Mouse (Mus musculus): ENCODE data around the gene Eml6. TPM values are rescaled to one million over a fixed set of nuclear protein-coding genes. Genes with fewer than 3 reads are reported as not detected.

Gene Eml6
- polyA plus RNA-seq, 1 experiment from 2014 or later: 0.57 TPM

DNA sequence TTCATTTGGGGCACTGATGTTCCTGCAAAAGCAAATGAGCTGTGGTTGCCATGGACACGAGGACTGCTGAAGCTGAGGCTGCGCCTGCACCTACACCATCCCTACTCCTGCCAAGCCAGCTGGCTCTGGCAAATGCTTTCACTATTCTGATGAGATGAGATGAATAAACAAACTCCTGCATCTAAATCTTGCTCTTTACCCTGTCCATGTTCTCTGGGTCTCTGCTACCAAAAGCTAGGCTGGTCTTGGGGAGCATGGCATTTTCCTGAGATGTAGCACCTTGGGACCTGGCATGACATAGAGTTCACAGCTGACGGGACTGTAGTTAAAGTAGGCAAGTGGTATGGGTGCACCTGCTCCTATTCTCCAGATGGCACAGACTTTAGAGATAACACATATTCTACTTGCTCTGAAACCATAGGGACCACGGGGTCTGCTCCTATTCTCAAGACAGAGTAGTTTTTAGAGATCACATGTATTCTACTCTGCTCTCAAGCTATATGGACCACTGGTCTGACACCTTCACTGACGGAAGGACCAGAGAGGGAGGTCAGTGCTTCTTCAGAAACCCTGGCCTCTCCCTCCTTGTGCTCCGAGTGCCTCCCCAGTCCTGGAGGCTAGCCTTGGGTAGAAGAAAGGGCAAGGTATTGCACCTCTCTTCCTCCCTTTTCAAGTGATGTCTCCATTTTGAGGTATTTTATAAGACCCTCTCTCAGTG, 236.8 kb downstream of the Eml6 start:
- 74% methylated on average over 6 of the region's 6 CpGs for WGBS
- H3K4me3 ChIP-seq: no peak overlapping the region
- no peaks in the 10 kb centered on the region for H3K27me3 ChIP-seq
- no peak overlapping the region for H3K9ac ChIP-seq
- no peak overlapping the region for H3K27ac ChIP-seq
- no peak for ATAC-seq (replicated peaks; ENCODE audit: insufficient number of reproducible peaks, insufficient read depth, low FRiP score, low read depth)
- H3K36me3 ChIP-seq: no peaks in the 10 kb centered on the region
- peaks cover 4% of the 10 kb centered on the region for H3K4me1 ChIP-seq (replicated peaks)
- no peak overlapping the region for H3K4me2 ChIP-seq
- H3K9me3 ChIP-seq (replicated peaks): no peaks in the 10 kb centered on the region

GRCm38 (mm10) chr11:29788499-29788898, 237.3 kb downstream of the Eml6 start:
- WGBS: 63% methylated on average over 1 of the region's 1 CpGs
- Histone ChIP-seq H3K9me3 (replicated peaks) (no peaks in the 10 kb centered on the region), H3K4me3 (no peak overlapping the region), H3K9ac (no peak overlapping the region), H3K27ac (no peak overlapping the region), H3K4me2 (no peak overlapping the region), H3K4me1 (replicated peaks) (peaks cover 2% of the 10 kb centered on the region; the same call in 1 of the 2 replicates), H3K36me3 (no peaks in the 10 kb centered on the region), H3K27me3 (no peaks in the 10 kb centered on the region)
- ATAC-seq (replicated peaks; ENCODE audit: insufficient number of reproducible peaks, insufficient read depth, low FRiP score, low read depth): no peak

DNA sequence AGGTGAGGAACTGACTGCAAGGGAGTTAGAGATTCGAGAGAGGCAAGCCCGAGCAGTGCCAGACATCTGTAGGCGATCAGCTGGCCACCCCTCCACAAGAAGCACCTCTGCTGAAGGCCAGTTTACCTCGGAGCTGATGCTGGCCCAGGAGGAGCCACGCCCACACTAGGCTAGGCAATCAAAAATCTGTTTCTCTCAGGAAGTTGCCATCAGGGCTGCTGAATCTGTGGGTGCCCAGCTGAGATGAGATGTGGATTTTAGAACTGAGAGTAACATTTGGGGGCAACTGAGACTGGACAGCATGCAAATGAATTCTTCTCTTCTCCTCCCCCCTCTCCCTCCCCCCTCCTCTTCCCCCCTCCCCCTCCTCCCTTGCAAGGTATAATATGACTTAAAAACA, 238.4 kb downstream of the Eml6 start:
- Histone ChIP-seq H3K9ac (no peak overlapping the region), H3K4me3 (no peak overlapping the region), H3K4me2 (no peak overlapping the region), H3K27me3 (no peaks in the 10 kb centered on the region), H3K36me3 (no peaks in the 10 kb centered on the region), H3K27ac (no peak overlapping the region), H3K9me3 (replicated peaks) (no peaks in the 10 kb centered on the region), H3K4me1 (replicated peaks) (peaks cover 2% of the 10 kb centered on the region; the same call in 1 of the 2 replicates)
- no peak for ATAC-seq (replicated peaks; ENCODE audit: insufficient number of reproducible peaks, insufficient read depth, low FRiP score, low read depth)
- WGBS: 14% methylated on average over 5 of the region's 5 CpGs

DNA sequence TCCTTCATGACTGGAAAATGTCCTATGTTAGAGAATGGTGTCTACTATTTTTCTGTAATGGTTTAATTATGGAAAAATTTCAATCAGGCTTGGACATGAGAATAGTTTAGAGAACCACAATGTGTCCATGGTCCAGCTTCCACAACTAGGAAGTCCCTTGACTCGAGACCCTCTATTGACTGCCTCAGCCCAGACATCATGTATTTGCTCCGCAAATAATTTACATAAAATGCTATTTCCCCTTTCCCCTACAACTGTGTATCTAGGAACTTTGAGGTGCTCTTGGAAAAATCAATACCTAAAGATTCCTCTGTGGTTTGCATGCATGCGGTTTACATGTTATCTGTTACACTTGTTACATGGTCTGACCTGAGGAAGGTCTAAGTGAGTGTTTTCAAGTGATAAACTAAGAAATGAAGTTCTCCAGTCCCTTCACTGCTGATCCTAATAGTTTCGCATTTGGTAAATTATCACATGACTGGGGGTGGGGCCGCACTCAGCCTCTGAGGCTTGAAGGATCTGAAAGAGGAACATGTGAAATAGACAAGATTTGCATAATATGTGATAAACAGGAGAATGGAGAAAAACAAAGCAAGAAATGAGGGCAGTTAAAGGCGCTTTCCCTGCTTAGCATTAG, 239.1 kb downstream of the Eml6 start:
- ATAC-seq (replicated peaks; ENCODE audit: insufficient number of reproducible peaks, insufficient read depth, low FRiP score, low read depth): no peak

DNA sequence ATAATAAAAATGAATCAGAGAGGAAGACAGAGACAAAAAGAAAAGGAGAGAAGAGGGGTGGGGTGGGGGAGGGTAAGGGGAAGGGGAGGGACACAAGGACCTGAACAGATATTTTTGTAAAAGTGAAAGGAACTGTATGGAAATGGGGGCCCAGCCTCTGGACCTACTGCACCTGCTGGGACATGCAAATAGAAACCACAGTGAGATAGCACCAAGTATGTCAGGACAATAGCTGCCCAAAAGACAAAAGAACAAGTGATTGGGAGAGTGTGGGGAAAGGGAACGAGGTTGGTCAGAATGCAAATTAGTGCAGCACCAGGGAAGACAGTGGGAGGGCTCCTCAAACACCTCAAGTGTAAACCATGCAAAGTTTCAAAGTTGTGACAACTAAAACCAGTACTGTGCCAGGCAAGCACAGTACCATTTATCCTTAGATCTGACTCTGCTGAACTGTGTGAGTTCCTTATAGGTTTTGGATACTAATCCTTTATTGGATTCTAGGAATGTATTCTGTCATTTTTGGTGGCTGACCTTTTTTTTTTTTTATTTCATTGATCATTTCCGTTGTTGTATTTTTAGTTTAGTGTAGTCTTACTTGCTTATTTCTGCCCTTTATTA, 246.3 kb downstream of the Eml6 start:
- Histone ChIP-seq H3K4me3 (no peak overlapping the region), H3K27me3 (no peaks in the 10 kb centered on the region), H3K36me3 (no peaks in the 10 kb centered on the region), H3K9me3 (replicated peaks) (no peaks in the 10 kb centered on the region), H3K4me2 (no peak overlapping the region), H3K27ac (no peak overlapping the region; the same call in 1 of the 2 replicates), H3K9ac (no peak overlapping the region), H3K4me1 (replicated peaks) (peaks cover 13% of the 10 kb centered on the region)
- ATAC-seq (replicated peaks; ENCODE audit: insufficient number of reproducible peaks, insufficient read depth, low FRiP score, low read depth): no peak
- WGBS: 66% methylated on average over 2 of the region's 2 CpGs

More for the DNA sequence above, 239.1 kb downstream of the Eml6 start:
- Histone ChIP-seq H3K9ac (no peak overlapping the region), H3K9me3 (replicated peaks) (no peaks in the 10 kb centered on the region), H3K36me3 (no peaks in the 10 kb centered on the region), H3K27ac (no peak overlapping the region), H3K4me3 (no peak overlapping the region), H3K4me1 (replicated peaks) (peaks cover 2% of the 10 kb centered on the region; the same call in 1 of the 2 replicates), H3K27me3 (no peaks in the 10 kb centered on the region), H3K4me2 (no peak overlapping the region)
- WGBS: 77% methylated on average over 6 of the region's 6 CpGs

GRCm38 (mm10) chr11:29778936-29779335, 246.9 kb downstream of the Eml6 start:
- Histone ChIP-seq H3K36me3 (no peaks in the 10 kb centered on the region), H3K4me3 (no peak overlapping the region), H3K9me3 (replicated peaks) (no peaks in the 10 kb centered on the region), H3K4me1 (replicated peaks) (peaks cover 16% of the 10 kb centered on the region), H3K27ac (peak overlapping the region; percentile 83), H3K27me3 (no peaks in the 10 kb centered on the region), H3K9ac (no peak overlapping the region), H3K4me2 (no peak overlapping the region)
- no peak for ATAC-seq (replicated peaks; ENCODE audit: insufficient number of reproducible peaks, insufficient read depth, low FRiP score, low read depth)
- WGBS: 81% methylated on average over 3 of the region's 3 CpGs

DNA sequence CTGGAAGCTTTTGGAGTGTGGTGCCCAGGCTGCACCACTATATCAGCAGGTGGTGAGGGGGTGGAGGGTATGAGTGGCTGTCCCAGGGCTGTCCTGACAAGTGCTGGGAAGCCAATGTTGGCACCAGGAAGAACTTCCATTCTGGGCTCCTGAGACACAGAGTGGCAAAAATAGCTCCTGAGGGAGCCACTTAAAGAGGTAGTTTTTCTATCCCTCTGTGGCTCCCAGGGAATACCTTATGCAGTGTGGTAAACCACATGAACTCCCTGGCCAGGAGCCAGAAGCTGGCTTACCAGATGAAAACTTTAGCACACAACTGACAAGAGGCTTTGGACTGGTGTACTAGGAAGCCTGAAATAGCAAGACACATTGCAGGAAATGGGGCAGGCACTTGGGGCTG, 247.9 kb downstream of the Eml6 start:
- Histone ChIP-seq H3K36me3 (no peaks in the 10 kb centered on the region), H3K4me2 (no peak overlapping the region), H3K4me3 (no peak overlapping the region), H3K27me3 (no peaks in the 10 kb centered on the region), H3K9ac (no peak overlapping the region), H3K4me1 (replicated peaks) (peaks cover 16% of the 10 kb centered on the region), H3K27ac (peak overlapping the region; percentile 83), H3K9me3 (replicated peaks) (no peaks in the 10 kb centered on the region)
- peak; percentile 94 for ATAC-seq (replicated peaks; ENCODE audit: insufficient number of reproducible peaks, insufficient read depth, low FRiP score, low read depth)

GRCm38 (mm10) chr11:29774760-29775159, 251.1 kb downstream of the Eml6 start:
- 63% methylated on average over 2 of the region's 2 CpGs for WGBS

DNA sequence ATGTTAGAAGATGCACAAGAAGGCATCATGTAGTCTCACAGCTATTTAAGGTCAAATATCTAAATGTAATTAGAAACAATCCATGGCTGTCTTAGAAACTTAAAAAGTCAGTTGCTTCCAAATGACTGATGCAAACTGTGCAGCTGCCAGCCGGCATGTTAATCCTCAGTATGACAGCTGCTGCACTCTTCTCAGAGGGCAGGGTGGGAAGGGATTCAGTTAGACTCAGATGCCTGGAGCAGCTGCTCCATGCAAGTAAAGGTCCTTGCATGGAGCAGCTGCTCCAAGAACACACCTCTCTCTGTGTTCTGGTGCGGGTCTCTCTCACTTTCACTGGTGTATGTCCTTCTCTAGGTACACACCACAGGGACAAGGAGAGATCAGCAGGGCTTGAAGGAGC, 251.5 kb downstream of the Eml6 start:
- ATAC-seq (replicated peaks; ENCODE audit: insufficient number of reproducible peaks, insufficient read depth, low FRiP score, low read depth): no peak
- 45% methylated on average over 2 of the region's 2 CpGs for WGBS
- H3K27ac ChIP-seq: no peak overlapping the region

More at GRCm38 (mm10) chr11:29774760-29775159, 251.1 kb downstream of the Eml6 start:
- ATAC-seq (replicated peaks; ENCODE audit: insufficient number of reproducible peaks, insufficient read depth, low FRiP score, low read depth): no peak
- H3K4me2 ChIP-seq: no peak overlapping the region
- no peak overlapping the region for H3K27ac ChIP-seq
- H3K27me3 ChIP-seq: no peaks in the 10 kb centered on the region
- H3K9me3 ChIP-seq (replicated peaks): no peaks in the 10 kb centered on the region
- H3K9ac ChIP-seq: no peak overlapping the region
- H3K4me3 ChIP-seq: no peak overlapping the region
- H3K36me3 ChIP-seq: no peaks in the 10 kb centered on the region
- peaks cover 16% of the 10 kb centered on the region for H3K4me1 ChIP-seq (replicated peaks)

DNA sequence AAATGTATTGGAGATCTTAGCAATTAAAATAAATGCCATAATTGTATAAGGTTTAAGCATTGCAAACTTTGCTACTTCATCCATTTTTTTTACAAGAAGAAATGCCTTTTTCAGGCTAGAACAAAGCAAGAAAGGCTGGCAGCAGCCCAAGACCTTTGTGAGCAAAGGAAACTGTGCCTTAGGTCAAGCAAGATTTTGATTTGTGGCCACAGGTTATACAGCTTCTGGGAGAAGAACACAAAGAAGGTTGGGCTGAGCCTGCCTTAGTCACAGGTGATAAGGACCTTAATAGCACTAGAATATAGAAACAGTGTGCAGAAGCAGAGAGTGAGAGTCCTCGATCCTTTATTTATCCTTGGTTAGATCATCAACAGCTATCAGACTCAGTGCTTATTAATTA, 253.6 kb downstream of the Eml6 start:
- H3K9me3 ChIP-seq (replicated peaks): no peaks in the 10 kb centered on the region
- H3K27ac ChIP-seq: no peak overlapping the region
- H3K4me3 ChIP-seq: no peak overlapping the region
- no peaks in the 10 kb centered on the region for H3K36me3 ChIP-seq
- peaks cover 10% of the 10 kb centered on the region for H3K4me1 ChIP-seq (replicated peaks)
- H3K4me2 ChIP-seq: no peak overlapping the region
- WGBS: 21% methylated on average over 1 of the region's 1 CpGs
- H3K9ac ChIP-seq: no peak overlapping the region
- H3K27me3 ChIP-seq: no peaks in the 10 kb centered on the region
- no peak for ATAC-seq (replicated peaks; ENCODE audit: insufficient number of reproducible peaks, insufficient read depth, low FRiP score, low read depth)

More for the DNA sequence above, 251.5 kb downstream of the Eml6 start:
- Histone ChIP-seq H3K9me3 (replicated peaks) (no peaks in the 10 kb centered on the region), H3K4me1 (replicated peaks) (peaks cover 14% of the 10 kb centered on the region), H3K9ac (no peak overlapping the region), H3K4me2 (no peak overlapping the region), H3K4me3 (no peak overlapping the region), H3K36me3 (no peaks in the 10 kb centered on the region), H3K27me3 (no peaks in the 10 kb centered on the region)

GRCm38 (mm10) chr11:29770666-29771400, 255.0 kb downstream of the Eml6 start:
- no peaks in the 10 kb centered on the region for H3K9me3 ChIP-seq (replicated peaks)
- ATAC-seq (replicated peaks; ENCODE audit: insufficient number of reproducible peaks, insufficient read depth, low FRiP score, low read depth): no peak
- H3K4me1 ChIP-seq (replicated peaks): peaks cover 6% of the 10 kb centered on the region
- H3K4me3 ChIP-seq: no peak overlapping the region
- H3K27me3 ChIP-seq: no peaks in the 10 kb centered on the region
- H3K27ac ChIP-seq: no peak overlapping the region
- 39% methylated on average over 3 of the region's 3 CpGs for WGBS
- no peak overlapping the region for H3K9ac ChIP-seq
- no peak overlapping the region for H3K4me2 ChIP-seq
- no peaks in the 10 kb centered on the region for H3K36me3 ChIP-seq
